Mouse (Mus musculus): ENCODE results near the gene Tnfsf4. TPM values are rescaled to one million over a fixed set of nuclear protein-coding genes. Genes with fewer than 3 reads are reported as not detected.

The Tnfsf4 gene
- total RNA-seq (2021) = not detected
- long read RNA-seq, experiment 1 = 0 reads
- long read RNA-seq, experiment 2, partial matches to known transcripts = 0 of 1 reads
- long read RNA-seq, experiment 2, other reads (novel, unspliced or antisense) = 1 of 1 reads

GRCm38 (mm10) chr1:161394931-161395459 lies at the start of gene Tnfsf4:
Tnfsf4 (plus strand) TSS chr1:161395409.
- H3K4me3 ChIP-seq = no peak within 1 kb of the TSS
- no peak for TF ChIP-seq CTCF (IDR thresholded peaks at IDR 0.05)
- intact Hi-C loops (cut with DNase I) = no loop called here
- no peak within 1 kb of the TSS for H3K27ac ChIP-seq
- no peak for DNase-seq (ENCODE audit: extremely low spot score in 1 of 2, low spot score in 2 of 2)

GRCm38 (mm10) chr1:161350981-161351380 lies 44.2 kb upstream of the Tnfsf4 start:
- Histone ChIP-seq H3K27ac (no peak overlapping the region), H3K4me3 (no peak overlapping the region)
- intact Hi-C loops (cut with DNase I) = no loop called here
- TF ChIP-seq CTCF (IDR thresholded peaks at IDR 0.05) = no peak
- no peak for DNase-seq (ENCODE audit: extremely low spot score in 1 of 2, low spot score in 2 of 2)

GRCm38 (mm10) chr1:161365006-161365405 lies 30.2 kb upstream of the Tnfsf4 start:
- H3K4me3 ChIP-seq = no peak overlapping the region
- TF ChIP-seq CTCF (IDR thresholded peaks at IDR 0.05) = no peak
- no peak for DNase-seq (ENCODE audit: extremely low spot score in 1 of 2, low spot score in 2 of 2)
- intact Hi-C loops (cut with DNase I) = no loop called here
- no peak overlapping the region for H3K27ac ChIP-seq

GRCm38 (mm10) chr1:161371919-161372318 lies 23.3 kb upstream of the Tnfsf4 start:
- H3K4me3 ChIP-seq = no peak overlapping the region
- DNase-seq (ENCODE audit: extremely low spot score in 1 of 2, low spot score in 2 of 2) = no peak
- no peak for TF ChIP-seq CTCF (IDR thresholded peaks at IDR 0.05)
- intact Hi-C loops (cut with DNase I) = no loop called here
- no peak overlapping the region for H3K27ac ChIP-seq

GRCm38 (mm10) chr1:161375866-161376265 lies 19.3 kb upstream of the Tnfsf4 start:
- TF ChIP-seq CTCF (IDR thresholded peaks at IDR 0.05) = no peak
- DNase-seq (ENCODE audit: extremely low spot score in 1 of 2, low spot score in 2 of 2) = no peak
- Histone ChIP-seq H3K27ac (no peak overlapping the region), H3K4me3 (no peak overlapping the region)
- intact Hi-C loops (cut with DNase I) = no loop called here

GRCm38 (mm10) chr1:161378571-161378970 lies 16.6 kb upstream of the Tnfsf4 start:
- no peak for TF ChIP-seq CTCF (IDR thresholded peaks at IDR 0.05)

GRCm38 (mm10) chr1:161379685-161380424 lies 15.4 kb upstream of the Tnfsf4 start:
- no peak for TF ChIP-seq CTCF (IDR thresholded peaks at IDR 0.05)
- DNase-seq (ENCODE audit: extremely low spot score in 1 of 2, low spot score in 2 of 2) = no peak
- no peak overlapping the region for H3K4me3 ChIP-seq
- H3K27ac ChIP-seq = no peak overlapping the region
- intact Hi-C loops (cut with DNase I) = no loop called here

More at GRCm38 (mm10) chr1:161378571-161378970, 16.6 kb upstream of the Tnfsf4 start:
- no peak for DNase-seq (ENCODE audit: extremely low spot score in 1 of 2, low spot score in 2 of 2)
- intact Hi-C loops (cut with DNase I) = no loop called here
- no peak overlapping the region for H3K27ac ChIP-seq
- H3K4me3 ChIP-seq = no peak overlapping the region

GRCm38 (mm10) chr1:161380425-161380780 lies 14.8 kb upstream of the Tnfsf4 start:
- DNase-seq (ENCODE audit: extremely low spot score in 1 of 2, low spot score in 2 of 2) = no peak
- Histone ChIP-seq H3K4me3 (no peak overlapping the region), H3K27ac (no peak overlapping the region)
- intact Hi-C loops (cut with DNase I) = no loop called here
- no peak for TF ChIP-seq CTCF (IDR thresholded peaks at IDR 0.05)

- Histone ChIP-seq H3K27ac (no peak overlapping the region), H3K4me3 (no peak overlapping the region)
- TF ChIP-seq CTCF (IDR thresholded peaks at IDR 0.05) = no peak; the same call in 1 of the 2 replicates
- intact Hi-C loops (cut with DNase I) = no loop called here
- no peak for DNase-seq (ENCODE audit: extremely low spot score in 1 of 2, low spot score in 2 of 2)
Measured at GRCm38 (mm10) chr1:161390066-161390465, 5.1 kb upstream of the Tnfsf4 start.

- intact Hi-C loops (cut with DNase I) = no loop called here
- no peak for DNase-seq (ENCODE audit: extremely low spot score in 1 of 2, low spot score in 2 of 2)
- no peak overlapping the region for H3K27ac ChIP-seq
- H3K4me3 ChIP-seq = no peak overlapping the region
- no peak for TF ChIP-seq CTCF (IDR thresholded peaks at IDR 0.05)
Measured at GRCm38 (mm10) chr1:161392906-161393305, 2.3 kb upstream of the Tnfsf4 start.

- Histone ChIP-seq H3K27ac (no peak overlapping the region), H3K4me3 (no peak overlapping the region)
- DNase-seq (ENCODE audit: extremely low spot score in 1 of 2, low spot score in 2 of 2) = no peak
- TF ChIP-seq CTCF (IDR thresholded peaks at IDR 0.05) = no peak
- intact Hi-C loops (cut with DNase I) = no loop called here
Measured at GRCm38 (mm10) chr1:161395610-161396009, 401 bp downstream of the Tnfsf4 start.

GRCm38 (mm10) chr1:161396351-161396750 lies 1.1 kb downstream of the Tnfsf4 start:
- TF ChIP-seq CTCF (IDR thresholded peaks at IDR 0.05) = no peak
- Histone ChIP-seq H3K27ac (no peak overlapping the region), H3K4me3 (no peak overlapping the region)
- intact Hi-C loops (cut with DNase I) = no loop called here
- DNase-seq (ENCODE audit: extremely low spot score in 1 of 2, low spot score in 2 of 2) = no peak

- intact Hi-C loops (cut with DNase I) = loop anchor here (1.0 to 2.0 kb wide), 3 partner anchors 203 to 337 kb away; no protein-coding TSS in a partner anchor
- H3K4me3 ChIP-seq = no peak overlapping the region
- TF ChIP-seq CTCF (IDR thresholded peaks at IDR 0.05) = peak; percentile 80
Measured at GRCm38 (mm10) chr1:161400126-161400525, 4.9 kb downstream of the Tnfsf4 start.

More at GRCm38 (mm10) chr1:161400126-161400525, 4.9 kb downstream of the Tnfsf4 start:
- peak; percentile 70 to 78 for DNase-seq (ENCODE audit: extremely low spot score in 1 of 2, low spot score in 2 of 2)
- no peak overlapping the region for H3K27ac ChIP-seq
